Mouse (Mus musculus) small intestine, adult 2 months (tissue): ENCODE measurements at regions not wholly inside any gene's neighbourhood (a gene's known extent, or its start where the extent isn't known, plus 50 kb on each side); places are given as distances from the start of the nearest gene placed in this dataset.

Source experiments
- H3K27ac ChIP-seq: fragments of 200-500 bp; 2 replicates; pipeline ENCODE4 v1.5.1; 2012; ENCODE audit warnings: low read depth, low read length, control low read depth, inconsistent platforms; ENCODE audit not compliant: insufficient read depth
- H3K27me3 ChIP-seq: fragments of 200-500 bp; 2 replicates; pipeline ENCODE4 v1.6.1; 2012; ENCODE audit warnings: mild to moderate bottlenecking, moderate library complexity, low read length, inconsistent platforms; ENCODE audit not compliant: control insufficient read depth, insufficient read depth
- H3K36me3 ChIP-seq: fragments of 200-500 bp; 2 replicates; pipeline ENCODE4 v1.6.1; 2012; ENCODE audit warnings: mild to moderate bottlenecking, low read length, control low read depth, inconsistent platforms; ENCODE audit not compliant: control insufficient read depth, insufficient read depth
- H3K4me1 ChIP-seq: fragments of 200-500 bp; 2 replicates; pipeline ENCODE4 v1.6.1; 2012; ENCODE audit warnings: low read length, inconsistent platforms, mixed read lengths; ENCODE audit not compliant: control insufficient read depth, insufficient read depth, insufficient read length
- H3K4me3 ChIP-seq: fragments of 200-500 bp; 2 replicates; pipeline ENCODE4 v1.5.1; 2012; ENCODE audit warnings: low read depth, mild to moderate bottlenecking, control low read depth, inconsistent platforms, low read length, moderate library complexity
- CTCF ChIP-seq: fragments of 200-500 bp; IDR thresholded peaks from 2 replicates; pipeline ENCODE4 v1.5.1; 2012; ENCODE audit warnings: low read depth, mild to moderate bottlenecking, control low read depth, inconsistent platforms, low read length, moderate library complexity, mixed read lengths; ENCODE audit not compliant: insufficient replicate concordance, insufficient read length; ENCODE audit errors: extremely low read depth
- POLR2A ChIP-seq: fragments of 200-500 bp; IDR thresholded peaks from 2 replicates; pipeline ENCODE4 v1.6.1; 2012; ENCODE audit warnings: low read depth, mild to moderate bottlenecking, control low read depth, inconsistent platforms, low read length, moderate library complexity
- WGBS: fragments of 180-500 bp; shearing (Covaris S2); methylation state at CpG from one replicate; pipeline ENCODE4 v1.1.7; 2018; 5-methylcytosine and 5-hydroxymethylcytosine counted together

GRCm38 (mm10) chr8:15487579-15487978, 441.7 kb upstream of the BB014433 start:
- H3K4me1 ChIP-seq: no peaks in the 10 kb centered on the region
- no peaks in the 10 kb centered on the region for H3K36me3 ChIP-seq
- TF ChIP-seq CTCF (no peak), POLR2A (no peak)
- H3K27me3 ChIP-seq: no peaks in the 10 kb centered on the region
- 63% methylated on average over 5 of the region's 5 CpGs for WGBS
- H3K4me3 ChIP-seq: no peak overlapping the region
- no peak overlapping the region for H3K27ac ChIP-seq

- H3K4me1 ChIP-seq: no peaks in the 10 kb centered on the region
- no peak for TF ChIP-seq CTCF
- no peak overlapping the region for H3K4me3 ChIP-seq
- no peak overlapping the region for H3K27ac ChIP-seq
- WGBS: 71% methylated on average over 4 of the region's 4 CpGs
- no peaks in the 10 kb centered on the region for H3K27me3 ChIP-seq
- no peaks in the 10 kb centered on the region for H3K36me3 ChIP-seq
These were observed 424.7 kb upstream of the BB014433 start for GRCm38 (mm10) chr8:15470561-15470960.

- Histone ChIP-seq H3K4me1 (no peaks in the 10 kb centered on the region), H3K27me3 (no peaks in the 10 kb centered on the region), H3K4me3 (no peak overlapping the region), H3K36me3 (no peaks in the 10 kb centered on the region), H3K27ac (no peak overlapping the region)
- no peak for TF ChIP-seq CTCF
- no peak for TF ChIP-seq POLR2A
- WGBS: 56% methylated on average over 10 of the region's 10 CpGs
These were observed 422.9 kb upstream of the BB014433 start for GRCm38 (mm10) chr8:15468540-15469476.

GRCm38 (mm10) chr8:15438546-15438945, 392.7 kb upstream of the BB014433 start:
- no peaks in the 10 kb centered on the region for H3K27me3 ChIP-seq
- no peak overlapping the region for H3K4me3 ChIP-seq
- 46% methylated on average over 5 of the region's 5 CpGs for WGBS
- H3K27ac ChIP-seq: no peak overlapping the region
- H3K4me1 ChIP-seq: no peaks in the 10 kb centered on the region
- TF ChIP-seq POLR2A: no peak
- TF ChIP-seq CTCF: no peak
- no peaks in the 10 kb centered on the region for H3K36me3 ChIP-seq

- no peaks in the 10 kb centered on the region for H3K36me3 ChIP-seq
- H3K4me1 ChIP-seq: no peaks in the 10 kb centered on the region
- H3K27me3 ChIP-seq: no peaks in the 10 kb centered on the region
- 59% methylated on average over 4 of the region's 4 CpGs for WGBS
- H3K4me3 ChIP-seq: no peak overlapping the region
- no peak overlapping the region for H3K27ac ChIP-seq
- no peak for TF ChIP-seq POLR2A
- no peak for TF ChIP-seq CTCF
These were observed 348.8 kb upstream of the BB014433 start for GRCm38 (mm10) chr8:15394722-15395115.

GRCm38 (mm10) chr8:15393936-15394721, 348.3 kb upstream of the BB014433 start:
- no peak for TF ChIP-seq CTCF
- TF ChIP-seq POLR2A: no peak
- Histone ChIP-seq H3K27ac (no peak overlapping the region), H3K36me3 (no peaks in the 10 kb centered on the region), H3K4me1 (no peaks in the 10 kb centered on the region), H3K4me3 (no peak overlapping the region), H3K27me3 (no peaks in the 10 kb centered on the region)
- whole genome bisulfite sequencing: 78% methylated on average over 5 of the region's 5 CpGs

- no peak for TF ChIP-seq POLR2A
- TF ChIP-seq CTCF: no peak
- 47% methylated on average over 4 of the region's 4 CpGs for WGBS
- Histone ChIP-seq H3K4me3 (no peak overlapping the region), H3K27me3 (no peaks in the 10 kb centered on the region), H3K4me1 (no peaks in the 10 kb centered on the region), H3K27ac (no peak overlapping the region), H3K36me3 (no peaks in the 10 kb centered on the region)
These were observed 346.2 kb upstream of the BB014433 start for GRCm38 (mm10) chr8:15392056-15392455.
